Mouse (Mus musculus) layer of hippocampus, postnatal 25 days (tissue): ENCODE data around the gene Btn2a2. TPM values are rescaled to one million over a fixed set of nuclear protein-coding genes. Genes with fewer than 3 reads are reported as not detected.

Experiments used
- DNase-seq, 2 experiments: peaks; one replicate each; pipeline ENCODE4 v3.0.0; 2022; ENCODE audit warnings: mixed read lengths in 2 of 2, low spot score in 1 of 2; ENCODE audit errors: extremely low spot score in 1 of 2
- total RNA-seq, 2 experiments: library from RNA; stranded (reverse); gene quantifications; 2 replicates each; pipeline ENCODE4 v1.2.3; 2021

The Btn2a2 gene
- total RNA-seq, 2 experiments from 2014 or later, result 0.59 to 0.66 TPM

DNA sequence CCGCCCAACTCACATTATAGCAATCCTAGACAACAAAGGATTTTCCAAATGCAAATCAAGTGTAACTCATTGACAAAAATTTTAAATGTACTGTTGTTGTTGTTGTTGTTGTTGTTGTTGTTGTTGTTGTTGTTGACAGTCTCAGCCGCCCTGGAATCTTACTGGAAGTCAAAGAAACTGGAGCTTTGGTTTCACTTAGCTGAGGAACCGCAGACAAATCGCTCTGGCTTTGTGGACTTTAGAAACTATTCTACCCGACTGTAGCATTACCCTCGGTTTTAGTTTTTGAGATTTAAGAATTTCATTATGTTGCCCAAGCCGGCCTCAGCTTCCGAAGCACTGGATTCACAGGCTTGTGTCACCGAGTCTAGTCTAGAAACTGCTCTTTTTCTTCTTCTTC is 34.7 kb downstream of the Btn2a2 start:
- no peak for DNase-seq

DNA sequence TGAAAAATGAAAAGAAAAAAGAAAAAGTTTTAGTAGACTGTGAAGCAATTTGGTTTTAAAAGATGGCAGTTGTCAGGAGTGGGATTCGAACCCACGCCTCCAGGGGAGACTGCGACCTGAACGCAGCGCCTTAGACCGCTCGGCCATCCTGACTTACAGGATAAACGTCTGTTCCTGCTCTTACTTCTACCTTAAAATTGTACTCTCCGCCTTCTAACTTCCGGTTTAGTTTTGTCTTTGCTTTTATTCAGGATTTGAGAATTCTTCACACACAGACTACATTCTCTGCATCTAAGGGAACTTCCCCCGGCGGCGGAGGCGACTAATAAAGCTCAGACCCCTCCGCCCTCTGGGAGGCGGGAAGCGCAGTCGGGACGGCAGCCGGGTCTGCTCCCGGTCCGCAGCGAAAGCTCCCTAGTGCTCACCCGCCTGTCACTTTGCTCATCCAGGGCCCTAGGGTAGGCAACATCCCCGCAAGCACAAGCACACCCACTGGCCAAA is 35.2 kb downstream of the Btn2a2 start:
- DNase-seq, result peak; percentile 60 to 78

DNA sequence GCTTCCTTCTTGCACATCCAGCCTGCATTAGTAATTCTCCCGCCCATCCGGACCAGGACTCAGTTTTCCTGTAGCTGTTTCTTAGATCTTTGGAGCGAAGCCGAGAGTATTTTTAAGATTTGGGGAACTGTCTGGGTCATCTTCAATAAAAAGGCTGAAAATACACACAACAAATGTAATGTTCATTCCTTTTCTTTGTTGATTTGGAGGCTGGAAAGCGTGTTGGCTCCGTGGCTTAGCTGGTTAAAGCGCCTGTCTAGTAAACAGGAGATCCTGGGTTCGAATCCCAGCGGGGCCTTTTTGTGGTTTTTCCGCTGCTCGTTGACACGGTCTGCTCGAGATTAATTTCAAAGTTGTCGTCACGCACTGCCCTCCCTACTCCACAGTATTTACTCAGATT is 38.3 kb downstream of the Btn2a2 start:
- DNase-seq, result peak; percentile 80 to 96

DNA sequence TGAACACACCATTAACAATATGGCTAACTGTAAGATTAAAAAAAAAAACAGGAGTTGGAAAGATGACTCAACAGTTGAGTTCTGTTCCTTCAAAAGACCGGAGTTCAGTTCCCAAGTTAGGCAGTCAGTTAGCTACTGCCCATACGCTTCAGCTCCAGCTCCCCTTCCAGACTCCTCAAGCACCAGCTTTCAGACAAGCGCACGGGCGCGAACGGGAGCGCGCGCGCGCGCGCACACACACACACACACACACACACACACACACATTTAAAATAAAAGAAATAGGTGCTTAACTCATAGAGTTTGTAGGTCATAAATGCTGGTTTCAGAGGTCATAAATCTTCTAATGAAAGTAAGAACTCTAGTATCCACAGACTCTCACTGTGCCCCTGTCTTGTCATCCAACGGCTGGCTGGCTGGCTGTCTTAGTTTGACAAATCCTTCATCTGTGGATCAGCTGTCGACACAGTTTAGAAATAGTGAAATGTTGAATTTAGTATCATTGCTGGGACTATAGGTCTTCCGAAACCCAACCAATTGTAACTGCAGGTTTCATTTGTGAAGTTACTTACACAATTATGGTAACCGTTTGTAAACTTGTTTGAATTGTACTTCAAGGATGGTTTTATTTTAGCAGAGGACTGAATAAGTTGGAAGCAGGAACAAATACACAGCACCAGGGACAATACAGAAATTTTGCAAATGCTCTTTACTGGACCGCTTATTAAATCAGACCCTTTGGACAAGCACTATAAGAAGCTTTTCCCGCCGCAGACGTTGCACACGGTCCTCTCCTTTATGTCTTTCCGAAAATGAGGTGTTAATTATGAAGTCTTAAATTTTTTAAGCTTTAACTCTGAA is 39.2 kb downstream of the Btn2a2 start:
- peak in 1 of 2 experiments; percentile 27 for DNase-seq

DNA sequence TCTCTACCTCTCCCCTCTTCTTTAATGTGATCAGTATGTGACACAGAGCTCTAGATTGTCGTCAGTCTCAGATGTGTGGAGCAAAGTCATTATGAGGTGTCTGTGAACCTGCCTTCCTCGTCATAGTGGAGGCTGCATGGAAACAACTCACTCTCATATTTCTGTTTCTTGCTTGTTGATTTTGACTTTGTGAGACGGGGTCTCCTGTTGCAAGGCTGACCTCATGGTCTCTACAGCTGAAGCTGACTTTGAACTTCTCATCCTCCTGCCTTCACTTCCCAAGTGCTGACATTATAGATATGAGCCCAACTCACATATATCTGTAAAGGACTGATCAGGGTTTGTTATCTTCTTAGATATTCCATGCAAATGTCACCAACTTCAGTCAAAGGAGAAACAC is 39.9 kb downstream of the Btn2a2 start:
- no peak for DNase-seq

DNA sequence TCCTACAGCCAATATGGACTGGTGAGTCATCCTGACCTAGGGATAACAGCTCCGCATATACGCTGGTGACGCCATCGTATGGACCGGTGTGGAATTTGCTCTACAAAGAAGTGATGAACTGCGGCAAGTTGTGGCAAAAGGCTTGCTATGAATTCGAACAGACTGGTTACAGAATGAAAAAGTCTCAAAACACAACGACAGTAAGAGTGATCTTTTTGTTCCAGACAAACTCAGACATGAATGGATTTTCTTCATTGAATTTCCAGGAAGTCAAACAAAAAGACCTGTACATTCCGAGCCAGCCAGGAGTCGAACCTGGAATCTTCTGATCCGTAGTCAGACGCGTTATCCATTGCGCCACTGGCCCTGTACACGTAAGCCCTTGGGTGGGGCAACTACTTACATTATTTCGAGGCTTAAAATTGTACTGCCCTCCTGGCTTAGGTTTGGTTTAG is 42.1 kb downstream of the Btn2a2 start:
- DNase-seq, result peak; percentile 87 to 90

DNA sequence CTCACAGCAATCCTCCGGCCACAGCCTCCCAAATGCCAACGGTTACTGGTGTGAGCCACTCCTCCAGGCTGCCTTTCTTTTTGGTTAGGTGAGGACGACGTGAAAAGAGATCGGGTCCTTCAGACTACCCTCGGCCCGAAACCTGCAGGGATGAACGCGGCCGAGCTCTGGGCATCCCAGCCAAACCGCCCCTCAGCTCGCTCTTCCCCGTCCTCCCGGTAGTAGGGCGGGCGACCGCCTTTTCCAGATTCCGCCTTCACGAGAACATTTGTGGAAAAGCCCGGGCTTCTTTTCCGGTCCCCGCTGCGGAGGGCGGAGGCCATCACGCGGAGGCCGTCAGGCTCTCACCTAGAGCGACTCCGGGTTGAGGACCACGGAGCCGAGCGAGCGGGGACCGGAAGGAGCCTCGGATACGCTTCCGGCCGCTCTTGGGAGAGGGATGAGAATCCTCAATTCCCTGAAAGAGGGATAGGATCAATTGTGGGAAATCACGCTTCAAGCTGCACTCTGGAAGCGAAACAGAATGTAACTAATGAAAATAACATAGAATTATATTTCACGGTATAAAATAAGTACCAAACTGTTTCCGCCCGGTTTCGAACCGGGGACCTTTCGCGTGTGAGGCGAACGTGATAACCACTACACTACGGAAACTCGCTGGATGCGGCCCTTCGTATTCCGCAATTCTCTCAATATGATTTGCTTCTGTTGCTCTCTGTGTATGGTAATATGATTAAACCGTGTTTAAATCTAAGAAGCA is 42.9 kb downstream of the Btn2a2 start:
- DNase-seq, result peak; percentile 90 to 98

DNA sequence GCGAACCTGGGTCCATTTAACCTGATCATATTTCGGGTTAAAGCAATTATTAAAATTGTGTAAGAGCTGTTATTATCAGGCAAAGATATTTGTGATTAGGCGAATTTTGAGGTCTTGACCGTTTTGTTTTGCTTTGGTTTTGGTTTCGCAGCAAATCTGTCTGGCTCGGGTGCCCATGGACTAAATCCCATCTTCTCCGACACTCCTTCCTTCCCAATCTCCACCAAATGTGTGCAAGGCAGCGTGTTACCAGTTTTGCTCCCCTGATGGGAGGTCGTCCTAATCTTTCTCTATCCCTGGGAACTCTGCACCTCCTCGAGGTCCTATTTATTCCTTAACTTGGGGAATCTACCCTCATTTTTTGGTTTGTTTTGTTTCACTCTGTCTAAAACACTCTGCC is 43.5 kb downstream of the Btn2a2 start:
- no peak for DNase-seq

DNA sequence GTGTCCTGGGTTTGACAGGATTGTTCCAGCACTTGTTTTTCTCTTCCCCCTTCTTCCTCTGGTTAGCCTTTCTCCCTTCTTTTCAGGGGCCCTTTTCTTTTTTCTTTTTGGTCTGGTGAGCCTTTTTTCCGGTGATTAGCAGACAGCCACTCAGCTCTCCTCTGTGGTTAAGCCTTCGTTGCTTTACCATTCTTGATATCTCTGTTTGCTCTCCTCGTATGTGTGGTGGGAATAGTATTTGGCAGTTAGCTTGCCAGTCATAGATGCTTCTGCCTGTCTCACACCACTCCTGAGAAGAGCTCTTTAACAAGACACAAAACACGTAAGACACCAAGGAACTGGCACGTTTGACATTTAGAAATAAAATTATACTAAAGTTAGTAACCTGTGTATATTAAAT is 44.2 kb downstream of the Btn2a2 start:
- no peak for DNase-seq

DNA sequence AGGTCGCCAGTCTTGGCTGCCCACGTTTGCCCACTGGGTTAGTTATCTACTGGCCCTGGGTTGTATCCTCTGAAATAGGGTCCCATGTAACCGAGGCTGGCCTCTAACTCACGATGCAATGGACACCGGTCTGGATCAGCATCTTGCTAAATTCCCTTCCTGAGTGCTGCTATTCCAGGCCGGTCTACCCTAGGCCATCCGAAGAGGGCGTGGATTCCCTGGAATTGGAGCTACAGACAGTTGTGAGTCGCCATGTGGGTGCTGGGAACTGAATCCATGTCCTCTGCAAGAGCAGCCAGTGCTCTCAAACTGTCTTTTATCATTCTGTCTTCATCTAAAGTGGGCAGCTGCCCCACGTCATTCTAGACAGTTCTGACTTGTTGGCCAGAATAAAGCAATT is 48.8 kb downstream of the Btn2a2 start:
- DNase-seq, result no peak

DNA sequence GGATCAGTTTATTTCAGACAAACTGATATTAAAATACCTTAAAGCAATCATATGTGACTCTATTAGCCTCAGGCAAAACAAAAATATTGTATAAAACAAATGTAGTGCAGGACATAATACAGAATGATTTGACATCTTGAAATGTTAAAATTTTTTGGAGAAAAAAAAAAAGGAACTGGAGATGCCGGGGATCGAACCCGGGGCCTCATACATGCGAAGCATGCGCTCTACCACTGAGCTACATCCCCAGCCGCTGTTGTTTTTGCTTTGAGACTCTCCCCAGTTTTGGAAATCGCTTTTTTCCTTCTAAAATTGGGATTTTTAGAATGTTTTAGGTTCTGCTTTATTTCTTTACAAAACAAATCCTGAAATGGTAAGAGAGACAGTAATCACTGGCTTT is 50.1 kb downstream of the Btn2a2 start:
- peak; percentile 53 to 70 for DNase-seq

DNA sequence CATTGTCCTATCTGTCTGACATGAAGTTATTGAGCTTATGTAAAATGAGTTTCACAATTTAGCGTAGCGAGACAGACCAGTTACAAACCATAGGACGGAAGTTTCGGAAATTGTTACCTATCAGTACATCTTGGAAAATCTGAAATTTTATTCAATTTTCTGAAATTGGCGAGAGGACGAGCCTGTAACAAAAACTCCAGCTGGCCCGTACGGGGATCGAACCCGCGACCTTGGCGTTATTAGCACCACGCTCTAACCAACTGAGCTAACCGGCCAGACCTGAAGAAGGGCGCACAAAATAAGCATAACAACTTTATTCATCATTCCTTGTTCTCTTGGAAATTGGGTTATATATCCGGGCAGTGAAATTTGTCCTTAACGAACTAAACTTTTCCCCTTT is 50.7 kb downstream of the Btn2a2 start:
- DNase-seq, result peak; percentile 90 to 98

DNA sequence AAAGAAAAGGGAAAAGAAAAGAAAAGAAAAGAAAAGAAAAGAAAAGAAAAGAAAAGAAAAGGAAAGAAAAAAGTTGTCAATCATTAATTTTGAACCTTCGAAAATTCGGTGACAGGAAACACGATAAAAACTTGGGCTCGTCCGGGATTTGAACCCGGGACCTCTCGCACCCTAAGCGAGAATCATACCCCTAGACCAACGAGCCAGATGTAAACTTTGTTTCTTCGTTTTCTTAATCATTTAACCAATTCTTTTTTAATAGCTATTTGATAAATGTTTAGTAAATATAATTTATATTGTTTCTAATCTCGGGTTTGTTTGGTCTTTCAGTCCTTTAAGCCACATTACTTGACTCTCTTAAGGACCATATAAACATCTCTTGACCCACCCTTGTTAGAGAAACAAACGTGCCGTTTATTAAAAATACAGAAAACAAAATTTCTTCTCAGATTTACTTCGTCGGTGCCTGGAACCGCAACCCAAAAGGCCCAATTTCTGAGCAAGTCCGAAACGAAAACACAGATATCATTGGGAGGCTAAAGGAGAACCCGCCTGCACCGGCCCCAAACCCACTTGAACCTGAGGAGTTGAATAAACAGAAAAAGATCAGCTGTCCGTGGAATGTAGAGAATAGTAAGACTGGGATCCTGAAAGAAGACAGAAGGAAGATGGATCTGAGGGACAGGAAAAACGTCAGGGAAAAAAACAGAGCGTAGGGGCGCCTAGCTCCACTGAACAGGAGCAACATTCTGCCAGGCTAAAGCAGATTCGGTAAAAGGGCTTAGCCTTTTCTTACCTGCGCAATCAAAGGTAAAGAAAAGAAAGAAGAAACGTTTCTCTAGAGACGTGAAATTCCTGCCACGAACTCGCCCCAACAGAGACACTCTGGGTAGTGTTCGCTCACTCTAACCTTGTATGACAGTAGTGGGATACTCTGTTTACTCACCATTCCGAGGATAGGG is 51.5 kb downstream of the Btn2a2 start:
- DNase-seq, result peak; percentile 51 to 69

DNA sequence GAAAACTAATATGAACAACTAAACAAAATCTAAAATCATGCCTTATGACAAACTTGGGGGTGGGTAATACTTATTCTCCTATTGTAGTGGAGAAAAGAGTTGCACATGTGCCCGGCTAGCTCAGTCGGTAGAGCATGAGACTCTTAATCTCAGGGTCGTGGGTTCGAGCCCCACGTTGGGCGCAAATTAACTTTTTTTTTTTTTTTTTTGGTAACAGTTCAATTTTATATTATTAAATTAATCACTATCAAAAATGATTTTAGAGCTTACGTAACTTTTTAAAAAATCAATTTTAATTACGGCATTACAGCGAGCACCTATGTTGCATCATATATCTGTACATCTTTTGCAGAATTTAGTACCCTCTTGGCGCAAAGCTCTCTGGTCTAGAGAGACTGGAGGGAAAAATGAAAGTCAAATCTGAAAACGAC is 52.4 kb downstream of the Btn2a2 start:
- peak in 1 of 2 experiments; percentile 63 for DNase-seq

DNA sequence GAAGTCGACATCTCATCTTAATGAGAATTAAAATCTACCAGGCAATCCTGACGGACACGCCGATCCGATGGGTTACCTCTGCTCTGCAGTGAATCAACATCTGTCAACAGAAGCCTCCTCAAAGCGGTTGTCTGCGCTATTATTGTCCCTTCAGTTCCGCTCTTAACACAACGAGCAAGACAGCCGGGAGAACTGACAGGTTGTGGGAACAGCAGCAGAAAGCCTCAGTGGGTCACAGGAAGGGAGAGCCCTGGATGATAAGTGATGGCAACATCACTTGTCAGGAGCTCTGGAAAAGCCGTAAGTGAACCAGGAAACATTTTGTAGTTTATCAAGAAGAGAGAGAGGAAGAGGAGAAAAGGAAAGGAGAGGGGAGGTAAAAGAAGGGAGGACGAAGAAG is 53.0 kb downstream of the Btn2a2 start:
- DNase-seq, result no peak

DNA sequence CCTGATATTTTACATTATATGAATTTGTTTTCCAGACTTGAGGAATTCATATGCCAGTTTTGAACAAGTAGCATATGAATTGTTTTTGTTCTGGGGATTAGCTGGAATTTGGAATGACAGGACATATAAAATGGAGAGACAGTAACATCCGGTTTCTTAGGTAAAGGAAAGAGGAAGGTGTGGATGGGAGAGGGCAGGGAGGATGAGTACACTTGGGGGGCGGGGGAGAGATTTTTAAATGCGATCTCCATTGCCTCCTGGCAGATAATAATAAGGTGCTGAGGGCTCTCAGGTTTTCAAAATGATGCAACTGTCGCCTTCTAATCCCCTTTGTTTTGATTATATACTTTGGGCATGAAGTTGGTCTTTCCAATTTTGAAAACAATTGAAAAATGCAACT is 53.4 kb downstream of the Btn2a2 start:
- DNase-seq, result no peak

DNA sequence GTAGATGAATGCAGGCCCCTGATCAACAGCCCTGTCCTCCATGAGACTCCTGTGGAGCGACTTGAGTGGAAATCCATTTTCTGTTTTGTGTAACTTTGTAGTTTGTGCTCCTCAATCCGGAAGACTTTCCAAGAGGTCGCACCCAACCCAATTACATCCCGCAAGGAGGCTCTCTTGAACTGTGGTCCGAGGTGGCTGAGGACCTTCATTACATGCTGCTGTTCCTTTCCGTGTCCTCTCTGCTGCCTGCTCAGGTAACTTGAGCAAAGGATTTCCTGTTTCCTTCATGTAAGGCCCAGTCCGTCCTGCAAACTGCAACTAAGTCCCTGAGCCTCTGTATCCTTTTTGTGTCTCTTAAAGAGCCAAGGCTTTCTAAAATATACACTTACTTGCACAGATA is 54.2 kb downstream of the Btn2a2 start:
- DNase-seq, result no peak

DNA sequence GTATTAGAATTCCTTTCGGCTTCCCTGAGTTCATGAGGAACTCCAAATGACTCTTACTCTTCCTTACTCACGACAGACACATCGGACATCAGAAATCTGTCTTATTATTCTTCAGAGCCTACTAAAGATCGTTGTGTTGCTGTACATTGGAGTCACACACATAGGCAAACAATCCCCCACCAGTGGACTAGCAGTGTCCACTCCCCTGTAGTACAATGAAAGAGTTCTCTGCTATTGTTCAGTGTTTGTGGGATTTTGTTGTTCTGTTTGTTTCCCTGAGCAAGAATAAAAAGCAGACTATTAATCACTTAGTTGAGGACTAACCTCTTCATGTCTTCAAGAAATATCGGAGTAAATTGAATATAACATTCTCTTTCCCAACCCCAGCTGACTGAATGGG is 54.9 kb downstream of the Btn2a2 start:
- no peak for DNase-seq

DNA sequence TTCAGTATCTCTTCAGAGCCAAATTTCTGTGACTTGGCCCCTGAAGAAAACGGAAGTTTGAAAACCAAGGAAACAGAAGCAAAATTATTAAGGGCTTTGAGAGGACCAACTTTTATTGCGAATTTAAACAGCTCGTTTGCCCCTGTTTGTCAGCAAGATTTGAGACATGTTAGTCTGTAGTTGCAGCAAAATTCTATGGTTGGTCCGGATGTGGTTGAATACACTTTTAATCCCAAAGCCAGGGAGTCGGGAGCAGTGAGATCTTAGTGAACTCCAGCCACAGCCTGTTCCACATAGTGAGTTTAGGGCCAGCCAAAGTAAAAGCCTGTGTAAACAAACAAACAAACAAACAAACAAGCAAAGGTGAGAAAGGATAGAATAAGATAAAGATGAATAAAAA is 55.5 kb downstream of the Btn2a2 start:
- no peak for DNase-seq

DNA sequence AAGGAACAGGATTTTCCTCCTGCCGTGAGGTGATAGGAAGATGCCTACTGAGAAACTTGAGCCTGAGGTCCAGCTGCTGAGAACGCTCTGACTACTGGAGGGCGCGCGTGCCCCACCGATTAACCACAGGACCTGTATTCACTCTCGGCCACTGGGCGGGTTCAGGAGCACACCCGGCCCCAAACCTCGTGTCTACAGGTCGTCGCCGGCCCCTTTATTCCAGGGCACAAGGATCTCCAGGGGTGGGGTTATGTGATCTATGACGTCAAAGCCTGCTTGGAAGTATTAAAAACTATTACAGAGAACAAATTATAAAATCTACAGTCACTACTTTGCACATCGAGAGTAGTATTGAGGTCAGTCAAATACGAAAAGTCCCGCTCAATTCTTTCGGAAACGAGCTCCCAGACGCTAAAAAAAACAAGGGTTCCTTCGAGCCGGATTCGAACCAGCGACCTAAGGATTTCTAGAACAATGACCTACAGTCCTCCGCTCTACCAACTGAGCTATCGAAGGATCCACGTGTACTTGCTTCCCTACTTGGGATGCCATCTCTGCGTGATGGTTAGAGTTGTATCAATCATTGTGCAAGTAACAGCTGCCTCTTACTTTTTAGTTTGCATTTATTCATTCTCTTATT is 56.0 kb downstream of the Btn2a2 start:
- peak; percentile 93 to 99 for DNase-seq
